Mouse (Mus musculus) ES-Bruce4 (cell line): ENCODE data around the gene Sdc3. TPM values are rescaled to one million over a fixed set of nuclear protein-coding genes. Genes with fewer than 3 reads are reported as not detected.
A peak's percentile ranks its signal among the peaks of the same experiment; 100 is the strongest.

ENCODE experiments used
- H3K27ac ChIP-seq: 2 replicates; pipeline ENCODE4 v1.5.1; 2012; ENCODE audit warnings: low read length, inconsistent platforms; ENCODE audit not compliant: insufficient read depth
- H3K27me3 ChIP-seq: 2 replicates; pipeline ENCODE4 v1.6.1; 2012; ENCODE audit warnings: mild to moderate bottlenecking, low read length, inconsistent platforms; ENCODE audit not compliant: control insufficient read depth, poor library complexity, insufficient read depth, severe bottlenecking
- H3K36me3 ChIP-seq: 2 replicates; pipeline ENCODE4 v1.6.1; 2012; ENCODE audit warnings: inconsistent platforms, mild to moderate bottlenecking, low read length, moderate library complexity; ENCODE audit not compliant: control insufficient read depth, poor library complexity, insufficient read depth, severe bottlenecking
- H3K4me1 ChIP-seq: one replicate; pipeline ENCODE4 v1.8.1; 2011; ENCODE audit warnings: low read length; ENCODE audit not compliant: control insufficient read depth, insufficient read depth
- H3K4me3 ChIP-seq: 2 replicates; pipeline ENCODE4 v1.5.1; 2011; ENCODE audit warnings: low read depth, mild to moderate bottlenecking, low read length
- H3K9ac ChIP-seq: 2 replicates; pipeline ENCODE4 v1.6.1; 2012; ENCODE audit warnings: low read depth, mild to moderate bottlenecking, inconsistent platforms; ENCODE audit not compliant: poor library complexity, severe bottlenecking
- H3K9me3 ChIP-seq: replicated peaks from 2 replicates; pipeline ENCODE4 v1.6.1; 2012; ENCODE audit warnings: mild to moderate bottlenecking, low read length, inconsistent platforms; ENCODE audit not compliant: control insufficient read depth, poor library complexity, insufficient read depth, severe bottlenecking
- CTCF ChIP-seq: IDR thresholded peaks from one replicate; pipeline ENCODE4 v1.8.1; 2011; ENCODE audit warnings: low read depth, low read length
- EP300 ChIP-seq: IDR thresholded peaks from 2 replicates; pipeline ENCODE4 v1.6.1; 2011; ENCODE audit warnings: low read depth, low read length; ENCODE audit not compliant: insufficient read depth
- POLR2A ChIP-seq: IDR thresholded peaks from one replicate; pipeline ENCODE4 v1.8.1; 2011; ENCODE audit warnings: low read length; ENCODE audit not compliant: insufficient read depth
- polyA plus RNA-seq: library from polyadenylated mRNA; stranded (reverse); fragments of >200 nt; gene quantifications from 2 replicates; pipeline ENCODE4 v1.2.4, GENCODE M21; 2011; ENCODE audit warnings: low read depth; ENCODE audit not compliant: missing spikeins, insufficient read depth, insufficient read length

Sdc3 gene
- polyA plus RNA-seq, 1 experiment: 8.6 TPM

GRCm38 (mm10) chr4:130859467-130859866, 67.1 kb downstream of the Sdc3 start:
- H3K27me3 ChIP-seq: no peaks in the 10 kb centered on the region
- H3K9me3 ChIP-seq: no peaks in the 10 kb centered on the region
- no peak overlapping the region for H3K9ac ChIP-seq
- TF ChIP-seq EP300 (no peak), POLR2A (no peak), CTCF (no peak)
- no peaks in the 10 kb centered on the region for H3K36me3 ChIP-seq
- no peaks in the 10 kb centered on the region for H3K4me1 ChIP-seq
- no peak overlapping the region for H3K4me3 ChIP-seq
- no peak overlapping the region for H3K27ac ChIP-seq

- no peak overlapping the region for H3K4me3 ChIP-seq
- no peaks in the 10 kb centered on the region for H3K9me3 ChIP-seq
- no peak overlapping the region for H3K27ac ChIP-seq
- no peaks in the 10 kb centered on the region for H3K27me3 ChIP-seq
- TF ChIP-seq EP300: no peak
- TF ChIP-seq CTCF: no peak
- no peak for TF ChIP-seq POLR2A
- H3K36me3 ChIP-seq: no peaks in the 10 kb centered on the region
- H3K4me1 ChIP-seq: no peaks in the 10 kb centered on the region
- no peak overlapping the region for H3K9ac ChIP-seq
These were observed 68.7 kb downstream of the Sdc3 start for GRCm38 (mm10) chr4:130860902-130861652.

GRCm38 (mm10) chr4:130861653-130862208, 69.4 kb downstream of the Sdc3 start:
- Histone ChIP-seq H3K9me3 (no peaks in the 10 kb centered on the region), H3K4me3 (peak overlapping the region; percentile 42), H3K9ac (0 out of 2 replicates have a peak overlapping the region, but pooled peaks have one; percentile 15), H3K4me1 (no peaks in the 10 kb centered on the region), H3K36me3 (no peaks in the 10 kb centered on the region), H3K27ac (no peak overlapping the region), H3K27me3 (no peaks in the 10 kb centered on the region)
- TF ChIP-seq POLR2A: no peak
- TF ChIP-seq CTCF: no peak
- TF ChIP-seq EP300: no peak

GRCm38 (mm10) chr4:130862538-130862937, 70.2 kb downstream of the Sdc3 start:
- no peak overlapping the region for H3K9ac ChIP-seq
- H3K36me3 ChIP-seq: no peaks in the 10 kb centered on the region
- H3K9me3 ChIP-seq: no peaks in the 10 kb centered on the region
- no peaks in the 10 kb centered on the region for H3K4me1 ChIP-seq
- no peak overlapping the region for H3K27ac ChIP-seq
- no peaks in the 10 kb centered on the region for H3K27me3 ChIP-seq
- no peak overlapping the region for H3K4me3 ChIP-seq
- TF ChIP-seq EP300: no peak
- no peak for TF ChIP-seq POLR2A
- TF ChIP-seq CTCF: no peak

- Histone ChIP-seq H3K4me3 (no peak overlapping the region), H3K9ac (no peak overlapping the region), H3K27ac (no peak overlapping the region), H3K36me3 (no peaks in the 10 kb centered on the region), H3K27me3 (no peaks in the 10 kb centered on the region), H3K4me1 (no peaks in the 10 kb centered on the region), H3K9me3 (no peaks in the 10 kb centered on the region)
- TF ChIP-seq EP300 (no peak), POLR2A (no peak), CTCF (no peak)
These were observed 73.1 kb downstream of the Sdc3 start for GRCm38 (mm10) chr4:130865460-130865859.

- no peak overlapping the region for H3K9ac ChIP-seq
- TF ChIP-seq CTCF (no peak), EP300 (no peak), POLR2A (no peak)
- H3K36me3 ChIP-seq: no peaks in the 10 kb centered on the region
- no peak overlapping the region for H3K27ac ChIP-seq
- H3K9me3 ChIP-seq: no peaks in the 10 kb centered on the region
- H3K4me3 ChIP-seq: no peak overlapping the region
- H3K27me3 ChIP-seq: no peaks in the 10 kb centered on the region
- H3K4me1 ChIP-seq: no peaks in the 10 kb centered on the region
These were observed 73.6 kb downstream of the Sdc3 start for GRCm38 (mm10) chr4:130865901-130866371.
